Mouse (Mus musculus) brain, embryonic 14.5 days (tissue): ENCODE results near the gene Ccdc187. TPM values are rescaled to one million over a fixed set of nuclear protein-coding genes. Genes with fewer than 3 reads are reported as not detected.

Experiments
- DNase-seq: peaks from one replicate; pipeline ENCODE4 v3.0.0-alpha.2; 2011; ENCODE audit warnings: low read depth
- CTCF ChIP-seq: fragments of 200-500 bp; IDR thresholded peaks from 2 replicates; pipeline ENCODE4 v1.5.1; 2012; ENCODE audit warnings: inconsistent platforms, mild to moderate bottlenecking, moderate library complexity, borderline replicate concordance; ENCODE audit not compliant: insufficient read depth, insufficient read length; ENCODE audit errors: extremely low read depth
- POLR2A ChIP-seq: fragments of 200-500 bp; IDR thresholded peaks from 2 replicates; pipeline ENCODE4 v1.6.1; 2012; ENCODE audit warnings: mild to moderate bottlenecking, inconsistent platforms, borderline replicate concordance; ENCODE audit not compliant: poor library complexity, insufficient read depth, insufficient read length, severe bottlenecking; ENCODE audit errors: extremely low read depth
- polyA plus RNA-seq: library from polyadenylated mRNA; depleted of rRNA; stranded (reverse); fragments of >200 nt; gene quantifications from 2 replicates; pipeline ENCODE4 v1.2.3, GENCODE M21; 2012

Ccdc187 gene
- polyA plus RNA-seq, 1 experiment = 1.9 TPM

GRCm38 (mm10) chr2:26311936-26312335 is 17.6 kb upstream of the Ccdc187 start:
- TF ChIP-seq POLR2A (no peak), CTCF (no peak)
- no peak for DNase-seq

GRCm38 (mm10) chr2:26309739-26310138 is 15.4 kb upstream of the Ccdc187 start:
- DNase-seq = peak; percentile 74
- TF ChIP-seq POLR2A = no peak
- no peak for TF ChIP-seq CTCF

- no peak for DNase-seq
- TF ChIP-seq CTCF (no peak), POLR2A (no peak)
Observed at GRCm38 (mm10) chr2:26306702-26307101, 12.3 kb upstream of the Ccdc187 start.

- DNase-seq = no peak
- no peak for TF ChIP-seq CTCF
Observed at GRCm38 (mm10) chr2:26305555-26305954, 11.2 kb upstream of the Ccdc187 start.

GRCm38 (mm10) chr2:26304711-26305110 is 10.4 kb upstream of the Ccdc187 start:
- TF ChIP-seq CTCF (no peak), POLR2A (no peak)
- DNase-seq = no peak

- TF ChIP-seq CTCF (no peak), POLR2A (no peak)
- DNase-seq = no peak
Observed at GRCm38 (mm10) chr2:26302005-26302503, 7.7 kb upstream of the Ccdc187 start.

GRCm38 (mm10) chr2:26300808-26301174 is 6.4 kb upstream of the Ccdc187 start:
- peak; percentile 84 for DNase-seq
- TF ChIP-seq CTCF (peak; percentile 94), POLR2A (no peak)

GRCm38 (mm10) chr2:26300161-26300807 is 5.9 kb upstream of the Ccdc187 start:
- TF ChIP-seq CTCF (no peak), POLR2A (no peak)
- DNase-seq = peak; percentile 52

GRCm38 (mm10) chr2:26299336-26299735 is 5.0 kb upstream of the Ccdc187 start:
- DNase-seq = peak; percentile 64
- no peak for TF ChIP-seq CTCF
- no peak for TF ChIP-seq POLR2A

- TF ChIP-seq CTCF = no peak
- no peak for TF ChIP-seq POLR2A
Observed at GRCm38 (mm10) chr2:26298856-26299230, 4.5 kb upstream of the Ccdc187 start.

GRCm38 (mm10) chr2:26298208-26298855 is 4.0 kb upstream of the Ccdc187 start:
- TF ChIP-seq CTCF (peak; percentile 21; the same call in 1 of the 2 replicates), POLR2A (no peak)

More at GRCm38 (mm10) chr2:26298856-26299230, 4.5 kb upstream of the Ccdc187 start:
- DNase-seq = peak; percentile 71

More at GRCm38 (mm10) chr2:26298208-26298855, 4.0 kb upstream of the Ccdc187 start:
- peak; percentile 94 for DNase-seq
